Mouse (Mus musculus) forebrain, embryonic 16.5 days (tissue): ENCODE measurements around the gene Slc6a17. TPM values are rescaled to one million over a fixed set of nuclear protein-coding genes. Genes with fewer than 3 reads are reported as not detected.
A peak's percentile ranks its signal among the peaks of the same experiment; 100 is the strongest.

ENCODE experiments used
- ATAC-seq: fragments of 200-750 bp; cut with Nextera tagmentation; 2 replicates; pipeline ENCODE4 v1.8.0; 2017; ENCODE audit warnings: mild to moderate bottlenecking, moderate library complexity
- H3K27ac ChIP-seq: fragments of 300-500 bp; sonication (generic); 2 replicates; pipeline ENCODE4 v1.5.1; 2014; ENCODE audit warnings: low read length, control low read depth
- H3K27me3 ChIP-seq: fragments of 300-500 bp; sonication (generic); replicated peaks from 2 replicates; pipeline ENCODE4 v1.6.1; 2014; ENCODE audit warnings: low read length; ENCODE audit not compliant: control insufficient read depth, insufficient read depth
- H3K36me3 ChIP-seq: fragments of 300-500 bp; sonication (generic); 2 replicates; pipeline ENCODE4 v1.6.1; 2014; ENCODE audit not compliant: control insufficient read depth, insufficient read depth
- H3K4me1 ChIP-seq: fragments of 300-500 bp; sonication (generic); replicated peaks from 2 replicates; pipeline ENCODE4 v1.6.1; 2014; ENCODE audit warnings: low read length; ENCODE audit not compliant: control insufficient read depth, insufficient read depth
- H3K4me2 ChIP-seq: fragments of 300-500 bp; sonication (generic); 2 replicates; pipeline ENCODE4 v1.6.1; 2014; ENCODE audit warnings: mild to moderate bottlenecking, low read length, control low read depth
- H3K4me3 ChIP-seq: fragments of 300-500 bp; sonication (generic); replicated peaks from 2 replicates; pipeline ENCODE4 v1.5.1; 2014; ENCODE audit warnings: mild to moderate bottlenecking, low read length, control low read depth
- H3K9ac ChIP-seq: fragments of 300-500 bp; sonication (generic); replicated peaks from 2 replicates; pipeline ENCODE4 v1.6.1; 2014; ENCODE audit warnings: low read depth, low read length, control low read depth
- H3K9me3 ChIP-seq: fragments of 300-500 bp; sonication (generic); 2 replicates; pipeline ENCODE4 v1.6.1; 2016; ENCODE audit warnings: low read length; ENCODE audit not compliant: control insufficient read depth
- WGBS: fragments of 180-500 bp; shearing (Covaris S2); extraction: QIAGEN DNeasy Blood & Tissue Kit; methylation state at CpG from one replicate; pipeline ENCODE4 v1.1.7; 2014; 5-methylcytosine and 5-hydroxymethylcytosine counted together
- polyA plus RNA-seq: library from polyadenylated mRNA; unstranded; fragments of >200 nt; fragmentation: Nextera tagmentation; extraction: Ambion mirVana; gene quantifications from 2 replicates; pipeline ENCODE4 v1.2.1, GENCODE M21; 2015

The Slc6a17 gene
- polyA plus RNA-seq, 1 experiment from 2014 or later, result 21.6 TPM

GRCm38 (mm10) chr3:107530581-107530980 lies 12.8 kb upstream of the Slc6a17 start:
- 90% methylated on average over 5 of the region's 5 CpGs for WGBS
- Histone ChIP-seq H3K4me2 (no peak overlapping the region), H3K27me3 (no peaks in the 10 kb centered on the region), H3K4me3 (no peak overlapping the region), H3K36me3 (no peaks in the 10 kb centered on the region), H3K4me1 (peaks cover 22% of the 10 kb centered on the region), H3K9me3 (no peaks in the 10 kb centered on the region), H3K27ac (no peak overlapping the region), H3K9ac (no peak overlapping the region)
- ATAC-seq, result no peak

GRCm38 (mm10) chr3:107529182-107529581 lies 11.4 kb upstream of the Slc6a17 start:
- peak overlapping the region; percentile 77 for H3K27ac ChIP-seq
- no peak overlapping the region for H3K9ac ChIP-seq
- H3K4me2 ChIP-seq, result no peak overlapping the region; the same call in 1 of the 2 replicates
- no peaks in the 10 kb centered on the region for H3K27me3 ChIP-seq
- 74% methylated on average over 5 of the region's 5 CpGs for WGBS
- peak; percentile 35 for ATAC-seq
- no peaks in the 10 kb centered on the region for H3K9me3 ChIP-seq
- peaks cover 22% of the 10 kb centered on the region for H3K4me1 ChIP-seq
- H3K36me3 ChIP-seq, result no peaks in the 10 kb centered on the region
- H3K4me3 ChIP-seq, result no peak overlapping the region

- no peaks in the 10 kb centered on the region for H3K27me3 ChIP-seq
- peaks cover 21% of the 10 kb centered on the region for H3K4me1 ChIP-seq
- no peaks in the 10 kb centered on the region for H3K36me3 ChIP-seq
- WGBS, result 2% methylated on average over 9 of the region's 9 CpGs
- H3K4me3 ChIP-seq, result no peak overlapping the region
- H3K9me3 ChIP-seq, result no peaks in the 10 kb centered on the region
- H3K4me2 ChIP-seq, result peak overlapping the region; percentile 36
- peak overlapping the region; percentile 77 for H3K27ac ChIP-seq
- peak overlapping the region; percentile 46 for H3K9ac ChIP-seq
- ATAC-seq, result peak; percentile 92
These were observed 10.7 kb upstream of the Slc6a17 start for GRCm38 (mm10) chr3:107528401-107529118.

GRCm38 (mm10) chr3:107524547-107524946 lies 6.7 kb upstream of the Slc6a17 start:
- no peaks in the 10 kb centered on the region for H3K9me3 ChIP-seq
- H3K9ac ChIP-seq, result no peak overlapping the region
- no peaks in the 10 kb centered on the region for H3K27me3 ChIP-seq
- peaks cover 17% of the 10 kb centered on the region for H3K4me1 ChIP-seq
- no peak overlapping the region for H3K4me3 ChIP-seq
- H3K27ac ChIP-seq, result no peak overlapping the region
- H3K4me2 ChIP-seq, result no peak overlapping the region
- ATAC-seq, result no peak
- no peaks in the 10 kb centered on the region for H3K36me3 ChIP-seq
- WGBS, result 53% methylated on average over 6 of the region's 6 CpGs

GRCm38 (mm10) chr3:107520931-107521330 lies 3.1 kb upstream of the Slc6a17 start:
- Histone ChIP-seq H3K4me1 (peaks cover 19% of the 10 kb centered on the region), H3K9me3 (no peaks in the 10 kb centered on the region), H3K27ac (no peak overlapping the region), H3K4me2 (no peak overlapping the region), H3K9ac (no peak overlapping the region), H3K36me3 (no peaks in the 10 kb centered on the region), H3K27me3 (no peaks in the 10 kb centered on the region), H3K4me3 (no peak overlapping the region)
- 83% methylated on average over 5 of the region's 5 CpGs for WGBS
- no peak for ATAC-seq

GRCm38 (mm10) chr3:107516776-107517630 lies 815 bp downstream of the Slc6a17 start:
- peak; percentile 83 for ATAC-seq
- Histone ChIP-seq H3K27ac (peak overlapping the region; percentile 85), H3K9ac (peak overlapping the region; percentile 76), H3K4me3 (peak overlapping the region; percentile 70), H3K9me3 (no peaks in the 10 kb centered on the region), H3K27me3 (no peaks in the 10 kb centered on the region), H3K36me3 (no peaks in the 10 kb centered on the region), H3K4me2 (peak overlapping the region; percentile 86), H3K4me1 (peaks cover 19% of the 10 kb centered on the region)
- 4% methylated on average over 55 of the region's 55 CpGs for WGBS

- no peak overlapping the region for H3K4me3 ChIP-seq
- H3K4me1 ChIP-seq, result peaks cover 19% of the 10 kb centered on the region
- H3K27me3 ChIP-seq, result no peaks in the 10 kb centered on the region
- no peaks in the 10 kb centered on the region for H3K36me3 ChIP-seq
- H3K9ac ChIP-seq, result no peak overlapping the region
- ATAC-seq, result no peak
- peak overlapping the region; percentile 86 for H3K4me2 ChIP-seq
- no peaks in the 10 kb centered on the region for H3K9me3 ChIP-seq
- no peak overlapping the region for H3K27ac ChIP-seq
- WGBS, result 74% methylated on average over 4 of the region's 4 CpGs
These were observed 1.8 kb downstream of the Slc6a17 start for GRCm38 (mm10) chr3:107515989-107516388.

GRCm38 (mm10) chr3:107511416-107511815 lies 6.4 kb downstream of the Slc6a17 start:
- no peaks in the 10 kb centered on the region for H3K9me3 ChIP-seq
- peaks cover 7% of the 10 kb centered on the region for H3K4me1 ChIP-seq
- H3K4me3 ChIP-seq, result no peak overlapping the region
- no peaks in the 10 kb centered on the region for H3K27me3 ChIP-seq
- H3K36me3 ChIP-seq, result no peaks in the 10 kb centered on the region
- ATAC-seq, result no peak
- 77% methylated on average over 3 of the region's 3 CpGs for WGBS
- H3K4me2 ChIP-seq, result no peak overlapping the region
- H3K27ac ChIP-seq, result no peak overlapping the region
- no peak overlapping the region for H3K9ac ChIP-seq

- Histone ChIP-seq H3K4me2 (no peak overlapping the region), H3K9me3 (no peaks in the 10 kb centered on the region), H3K9ac (no peak overlapping the region), H3K4me1 (peaks cover 18% of the 10 kb centered on the region), H3K27me3 (no peaks in the 10 kb centered on the region), H3K27ac (peak overlapping the region; percentile 21; the same call in 1 of the 2 replicates), H3K4me3 (no peak overlapping the region), H3K36me3 (no peaks in the 10 kb centered on the region)
- ATAC-seq, result 0 out of 2 replicates have a peak, but pooled peaks have one; percentile 10
- 69% methylated on average over 8 of the region's 8 CpGs for WGBS
These were observed 9.1 kb downstream of the Slc6a17 start for GRCm38 (mm10) chr3:107508696-107509095.
